Mouse (Mus musculus) brain, embryonic 14.5 days (tissue): Measurements from ENCODE around the gene Ncor2. TPM values are rescaled to one million over a fixed set of nuclear protein-coding genes. Genes with fewer than 3 reads are reported as not detected.

Experiments used
- DNase-seq: peaks from one replicate; pipeline ENCODE4 v3.0.0-alpha.2; 2011; ENCODE audit warnings: low read depth
- CTCF ChIP-seq: fragments of 200-500 bp; IDR thresholded peaks from 2 replicates; pipeline ENCODE4 v1.5.1; 2012; ENCODE audit warnings: inconsistent platforms, mild to moderate bottlenecking, moderate library complexity, borderline replicate concordance; ENCODE audit not compliant: insufficient read depth, insufficient read length; ENCODE audit errors: extremely low read depth
- POLR2A ChIP-seq: fragments of 200-500 bp; IDR thresholded peaks from 2 replicates; pipeline ENCODE4 v1.6.1; 2012; ENCODE audit warnings: mild to moderate bottlenecking, inconsistent platforms, borderline replicate concordance; ENCODE audit not compliant: poor library complexity, insufficient read depth, insufficient read length, severe bottlenecking; ENCODE audit errors: extremely low read depth
- polyA plus RNA-seq: library from polyadenylated mRNA; depleted of rRNA; stranded (reverse); fragments of >200 nt; gene quantifications from 2 replicates; pipeline ENCODE4 v1.2.3, GENCODE M21; 2012

The Ncor2 gene
- polyA plus RNA-seq, 1 experiment: 71.5 TPM

DNA sequence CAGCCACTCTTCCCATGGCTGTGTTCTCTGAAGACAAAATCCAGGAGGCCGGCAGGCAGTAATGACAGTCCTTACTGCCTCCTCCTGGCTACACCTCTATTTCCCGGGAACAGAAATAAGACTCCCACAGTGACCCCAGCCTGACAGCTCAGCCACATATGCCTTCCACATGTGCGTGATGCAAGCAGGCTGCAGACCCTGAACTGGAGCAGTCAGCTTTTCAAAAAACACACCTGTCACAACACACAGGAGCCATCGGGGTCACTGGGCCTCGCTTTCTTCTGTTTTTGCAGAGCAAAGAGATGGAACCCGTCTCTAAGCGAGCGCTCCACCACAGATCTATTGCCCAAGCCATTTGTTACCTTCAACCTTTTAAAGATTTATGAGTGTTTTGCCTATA lies 68.8 kb downstream of the Ncor2 start:
- TF ChIP-seq POLR2A (no peak), CTCF (no peak)
- no peak for DNase-seq

DNA sequence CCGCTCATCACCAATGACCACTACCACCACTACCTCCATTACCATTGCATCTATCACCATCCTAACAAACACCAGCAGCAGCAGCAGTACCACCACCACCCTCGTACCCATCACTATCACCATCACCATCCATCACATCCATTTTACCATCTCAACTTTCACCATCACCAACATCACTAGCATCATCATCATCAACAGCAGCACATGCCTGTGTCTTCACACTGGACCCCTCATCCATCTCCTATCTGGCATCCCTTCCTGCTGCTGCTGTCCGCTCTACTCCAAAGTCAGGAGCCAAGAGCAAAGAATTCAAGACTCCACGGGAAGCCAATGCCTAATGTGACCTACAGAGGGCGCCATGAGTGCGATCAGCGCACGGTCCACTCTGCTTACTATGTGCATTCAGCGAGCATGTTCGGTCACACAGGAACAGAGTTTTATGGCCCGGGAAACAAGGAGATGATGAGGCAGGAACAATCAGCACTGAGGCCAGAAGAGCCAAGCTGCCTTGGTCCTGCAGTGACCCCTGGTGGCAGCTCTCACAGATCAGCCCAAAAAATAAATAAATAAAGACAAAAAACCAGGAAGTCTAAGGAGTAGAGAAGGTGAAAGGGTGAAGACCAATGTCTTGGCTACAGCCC lies 71.9 kb downstream of the Ncor2 start:
- DNase-seq: peak; percentile 71
- TF ChIP-seq CTCF: peak; percentile 57; the same call in 1 of the 2 replicates
- TF ChIP-seq POLR2A: no peak

DNA sequence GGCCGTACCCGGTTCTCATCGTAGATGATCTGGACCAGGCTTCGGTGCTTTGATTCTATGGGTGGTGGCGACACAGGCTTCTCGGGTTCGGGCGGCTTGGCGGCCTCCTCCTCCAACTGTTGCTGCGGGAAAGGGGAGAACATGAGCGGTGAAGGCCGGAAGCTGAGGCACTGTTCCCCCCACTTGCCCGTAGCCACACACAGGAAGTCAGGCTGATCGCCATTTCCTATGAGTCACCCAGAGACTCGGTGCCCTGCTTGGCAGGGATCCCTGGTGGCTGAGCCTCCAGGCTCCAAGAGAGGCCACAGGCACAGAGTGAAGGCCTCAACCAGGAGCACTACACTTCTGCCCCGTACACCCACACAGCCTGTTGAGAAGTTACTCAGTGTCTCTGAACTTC lies 72.8 kb downstream of the Ncor2 start:
- TF ChIP-seq POLR2A (no peak), CTCF (no peak)
- DNase-seq: no peak

DNA sequence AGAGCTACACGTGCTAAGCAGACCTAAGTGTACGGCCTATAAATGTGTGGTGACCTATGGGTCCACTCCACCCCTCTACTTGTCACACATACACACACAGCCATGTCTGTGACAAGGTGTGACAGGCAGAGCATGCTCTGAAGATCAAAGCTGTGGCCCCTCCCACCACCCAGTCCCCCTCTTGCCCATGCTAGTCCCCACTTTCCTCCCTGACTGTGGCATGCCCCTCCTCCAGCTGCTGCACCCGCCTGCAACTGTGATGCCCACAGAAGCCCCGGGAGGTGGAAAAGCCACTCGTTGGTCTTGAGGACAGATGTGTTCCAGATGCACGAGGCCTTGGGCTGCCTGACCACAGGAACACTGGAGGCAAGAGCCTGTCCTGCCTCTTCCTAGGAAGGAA lies 74.2 kb downstream of the Ncor2 start:
- DNase-seq: no peak

DNA sequence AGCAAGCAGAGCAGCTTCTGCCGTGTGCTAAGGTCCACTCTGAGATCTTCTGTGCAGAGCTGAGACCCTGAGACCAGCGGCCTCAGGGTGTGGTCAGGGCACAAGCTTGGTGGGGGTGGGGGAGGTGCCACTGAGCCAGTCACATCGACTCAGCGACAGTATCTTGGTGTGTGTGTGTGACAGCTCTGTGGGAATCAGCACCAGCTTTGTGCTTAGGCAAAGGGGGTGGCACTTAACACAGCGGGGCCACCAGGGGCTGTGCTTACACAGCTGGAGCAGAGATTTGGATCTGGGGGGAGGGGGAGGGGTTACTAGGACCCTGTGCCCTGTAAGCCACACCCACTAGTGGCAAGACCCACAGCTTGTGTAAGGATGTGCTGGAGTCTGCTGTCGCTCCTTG lies 75.6 kb downstream of the Ncor2 start:
- DNase-seq: peak; percentile 71
- no peak for TF ChIP-seq CTCF
- no peak for TF ChIP-seq POLR2A

More for the DNA sequence above, 74.2 kb downstream of the Ncor2 start:
- TF ChIP-seq CTCF (no peak), POLR2A (no peak)

DNA sequence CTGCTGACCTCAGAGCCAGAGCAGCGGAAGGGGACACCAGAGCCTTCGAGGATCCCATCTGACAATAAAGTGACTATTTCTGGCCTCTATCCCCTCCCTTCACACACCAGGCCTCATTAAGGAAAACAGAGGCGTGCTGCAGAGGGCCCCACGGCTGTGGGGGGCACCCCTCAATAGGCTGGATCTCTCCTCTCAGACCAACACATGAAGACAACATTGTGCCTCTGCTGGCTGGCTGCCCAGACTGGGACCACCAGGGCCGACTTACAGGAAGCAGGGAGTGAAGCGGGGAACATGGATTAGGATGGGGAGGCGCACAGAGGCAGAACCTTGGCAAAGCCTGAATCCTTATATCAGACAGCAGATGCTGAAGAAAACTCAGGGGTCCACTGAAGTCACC lies 76.1 kb downstream of the Ncor2 start:
- DNase-seq: peak; percentile 97
- TF ChIP-seq POLR2A: no peak

DNA sequence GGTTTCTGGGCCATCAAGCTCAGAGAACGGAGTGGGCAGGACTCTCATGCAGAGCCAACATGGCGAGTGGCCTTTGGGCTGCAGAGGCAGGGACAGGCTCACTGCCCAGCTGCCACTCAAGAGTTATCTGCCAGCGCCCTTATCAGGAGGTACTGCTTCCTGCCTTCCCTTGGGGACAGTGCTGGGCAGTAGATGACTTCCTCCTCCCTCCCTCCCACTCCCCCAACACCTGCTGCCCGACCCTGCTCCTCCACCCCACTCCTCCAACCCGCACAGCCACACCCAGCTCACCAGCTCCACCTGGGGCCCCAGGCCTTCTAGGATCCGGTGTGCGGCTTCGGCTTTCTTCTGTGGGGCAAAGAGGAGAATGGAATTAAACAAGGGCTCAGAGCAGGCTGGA lies 76.7 kb downstream of the Ncor2 start:
- no peak for DNase-seq
- TF ChIP-seq POLR2A (no peak), CTCF (no peak)

DNA sequence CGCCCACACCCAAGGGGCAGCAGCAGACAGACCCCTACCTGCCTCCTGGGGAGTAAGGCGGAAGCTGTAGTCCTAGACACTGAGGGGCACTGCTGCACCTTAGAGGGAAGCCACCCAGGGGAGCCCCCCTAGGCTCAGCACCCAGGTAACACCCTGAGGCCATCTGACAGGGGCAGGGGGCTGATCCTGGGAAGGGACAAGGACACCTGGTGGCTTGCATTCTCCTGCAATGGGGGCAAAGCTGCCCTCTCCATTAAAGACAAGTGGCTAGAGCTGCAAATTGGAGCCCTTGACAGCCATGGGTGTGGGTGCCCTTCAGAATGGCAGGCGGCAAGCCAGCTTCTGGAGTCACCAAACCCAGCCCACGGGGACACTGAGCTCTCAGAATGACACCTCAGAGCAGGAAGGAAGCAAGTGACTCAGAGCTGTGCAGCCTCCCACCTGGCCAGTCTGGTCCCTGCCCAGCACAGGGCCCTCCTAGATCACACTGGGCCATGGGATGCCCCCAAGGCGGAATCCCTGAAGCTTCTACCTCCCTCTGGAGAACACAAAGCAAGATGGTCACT lies 79.2 kb downstream of the Ncor2 start:
- TF ChIP-seq POLR2A: no peak
- TF ChIP-seq CTCF: no peak
- DNase-seq: no peak

DNA sequence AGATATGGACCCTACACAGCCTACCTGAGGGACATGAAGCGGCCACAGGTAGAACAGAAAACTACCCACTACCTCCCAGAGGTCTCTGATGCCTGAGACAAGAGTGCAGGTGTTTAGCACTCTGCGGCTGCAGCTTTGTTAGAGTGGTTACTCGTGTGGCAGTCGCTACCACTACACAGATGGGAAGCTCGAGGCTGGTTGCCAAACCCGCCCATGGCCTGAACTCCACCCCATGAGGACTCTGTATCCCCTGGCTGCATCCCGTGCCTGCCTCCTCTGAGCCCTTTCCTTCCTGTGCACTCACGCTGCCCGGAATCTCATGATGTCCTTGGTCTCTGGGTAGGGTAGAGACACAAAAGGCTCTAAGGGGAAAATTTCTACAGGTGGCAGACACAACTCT lies 80.3 kb downstream of the Ncor2 start:
- no peak for DNase-seq
- TF ChIP-seq CTCF (no peak), POLR2A (no peak)

DNA sequence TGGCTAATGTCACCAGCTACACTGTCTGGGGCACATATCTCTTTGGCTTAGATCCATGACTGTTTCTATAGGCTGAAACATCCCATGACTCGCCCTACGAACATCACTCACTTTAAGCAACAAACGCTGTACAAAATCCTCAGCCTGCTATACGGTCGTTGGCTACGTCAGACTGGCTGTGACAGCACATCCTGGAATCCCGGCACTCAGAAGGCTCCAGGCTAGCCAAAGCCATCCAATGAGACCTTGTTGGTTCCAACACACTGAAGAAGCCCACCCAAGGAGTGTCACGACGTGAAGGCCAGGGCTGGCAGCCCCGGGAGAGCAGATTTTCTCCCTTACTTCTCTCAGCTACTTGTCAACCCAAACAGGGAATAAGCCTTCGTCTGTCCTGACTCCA lies 82.7 kb downstream of the Ncor2 start:
- DNase-seq: no peak
- no peak for TF ChIP-seq CTCF
- no peak for TF ChIP-seq POLR2A

DNA sequence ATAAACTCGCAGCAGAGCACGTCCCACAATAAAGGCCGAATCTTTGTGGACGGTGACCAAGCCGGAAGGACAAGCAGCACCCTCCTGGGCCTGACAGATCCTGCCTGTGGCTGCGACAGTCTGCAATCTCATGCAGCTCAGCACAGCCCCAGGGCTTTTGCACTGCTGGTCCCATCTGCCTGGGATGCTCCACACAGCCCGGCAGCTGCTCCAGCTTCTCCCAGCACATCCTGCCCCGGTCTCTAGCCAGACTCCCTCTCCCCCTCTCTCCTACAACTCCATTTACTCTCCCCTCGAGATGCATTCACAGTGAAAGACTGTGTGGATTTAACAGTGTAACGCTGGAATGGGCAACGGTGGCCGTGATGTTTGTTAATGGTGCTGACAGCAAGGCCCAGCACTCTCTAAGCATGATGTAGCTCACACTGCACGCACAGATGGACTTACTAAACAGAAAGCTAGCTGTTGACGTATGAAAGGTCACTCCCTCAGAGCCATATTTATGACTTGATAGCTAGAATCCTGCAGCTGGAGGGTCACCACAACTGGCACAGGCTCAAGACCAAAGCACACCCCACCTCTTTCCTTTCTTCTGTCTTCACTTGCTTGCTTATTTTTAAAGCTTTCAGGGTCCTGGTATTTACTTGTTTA lies 83.4 kb downstream of the Ncor2 start:
- DNase-seq: no peak
- TF ChIP-seq CTCF: no peak
- no peak for TF ChIP-seq POLR2A

DNA sequence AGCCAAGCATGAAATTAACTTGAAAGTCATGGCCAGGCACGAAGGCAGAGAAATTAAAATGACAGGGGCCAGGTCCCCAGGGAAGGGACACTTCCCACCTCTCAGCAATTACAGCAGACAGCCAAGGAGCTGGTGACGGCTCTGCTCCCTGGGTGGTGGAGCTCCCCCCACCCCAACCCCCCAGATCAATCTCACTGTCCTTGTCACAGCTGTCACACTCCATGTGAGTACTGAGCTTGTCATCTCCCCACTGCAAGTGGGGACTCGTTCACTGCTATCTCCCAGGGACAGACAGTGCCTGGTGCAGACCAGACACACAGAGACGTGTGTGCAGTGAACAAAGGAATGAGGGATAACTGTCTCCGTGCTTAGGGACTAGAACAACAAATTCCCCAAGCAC lies 85.2 kb downstream of the Ncor2 start:
- peak; percentile 77 for DNase-seq
- no peak for TF ChIP-seq POLR2A
- TF ChIP-seq CTCF: no peak
